16 mouse cellular contexts compared by ENCODE assay signal in genomic region chr3:89416158-89416557, GRCm38 (mm10). TPM values are rescaled to one million over a fixed set of nuclear protein-coding genes. Genes with fewer than 3 reads are reported as not detected.
DNase-seq lines count a peak whose midpoint lies in the region; ATAC-seq and TF ChIP-seq lines count a peak whose summit lies in the region.
"Had no signal": no experiment of that assay in that cellular context is flagged by ENCODE, and none has a peak within 500 bp of the region (broad histone marks: within the 10 kb centered on the region; RNA-seq: fewer than 3 reads in every experiment).

No protein-coding gene starts in this region.

- peaks cover 41% of the 10 kb centered on the region for H3K36me3 ChIP-seq in forebrain, embryonic 10.5 days (replicated peaks)
- peaks cover 4% of the 10 kb centered on the region; the same call in 1 of the 2 replicates for H3K36me3 ChIP-seq in forebrain, postnatal 0 days (ENCODE audit: insufficient read depth)
- peaks cover 37% of the 10 kb centered on the region for H3K36me3 ChIP-seq in kidney, embryonic 14.5 days (ENCODE audit: control insufficient read depth, insufficient read depth, low read length)
- H3K36me3 ChIP-seq in stomach, embryonic 15.5 days = peaks cover 23% of the 10 kb centered on the region
- peaks cover 3% of the 10 kb centered on the region; the same call in 1 of the 2 replicates for H3K36me3 ChIP-seq in stomach, postnatal 0 days (ENCODE audit: control insufficient read depth, insufficient read depth, low read length)

- H3K27me3 ChIP-seq in forebrain, embryonic 10.5 days (ENCODE audit: poor library complexity, severe bottlenecking) = no peaks in the 10 kb centered on the region
- H3K27me3 ChIP-seq in forebrain, postnatal 0 days (ENCODE audit: insufficient read depth, low read length) = no peaks in the 10 kb centered on the region
- H3K27me3 ChIP-seq in kidney, embryonic 14.5 days (ENCODE audit: control insufficient read depth, insufficient read depth, low read length) = no peaks in the 10 kb centered on the region
- no peaks in the 10 kb centered on the region for H3K27me3 ChIP-seq in stomach, embryonic 15.5 days (replicated peaks)
- H3K27me3 ChIP-seq in stomach, postnatal 0 days (ENCODE audit: control insufficient read depth, insufficient read depth, low read length) = no peaks in the 10 kb centered on the region
- H3K27me3 ChIP-seq: midbrain, embryonic 12.5 days; neural tube, embryonic 13.5 days had no signal

- peak overlapping the region; percentile 71 for H3K4me3 ChIP-seq in forebrain, embryonic 10.5 days
- H3K4me3 ChIP-seq in forebrain, postnatal 0 days (ENCODE audit: low read depth, low read length) = no peak overlapping the region
- H3K4me3 ChIP-seq in kidney, embryonic 14.5 days (ENCODE audit: low read length) = no peak overlapping the region
- H3K4me3 ChIP-seq in stomach, embryonic 15.5 days (replicated peaks) = no peak overlapping the region
- no peak overlapping the region for H3K4me3 ChIP-seq in stomach, postnatal 0 days (ENCODE audit: low read depth, low read length)
- H3K4me3 ChIP-seq: midbrain, embryonic 12.5 days had no signal

- WGBS in forebrain, embryonic 10.5 days = 95% methylated on average over 8 of the region's 8 CpGs
- 95% methylated on average over 8 of the region's 8 CpGs for WGBS in forebrain, postnatal 0 days
- 93% methylated on average over 8 of the region's 8 CpGs for WGBS in kidney, embryonic 14.5 days
- 91% methylated on average over 8 of the region's 8 CpGs for WGBS in stomach, embryonic 15.5 days
- WGBS in stomach, postnatal 0 days = 96% methylated on average over 8 of the region's 8 CpGs

- H3K9ac ChIP-seq in forebrain, postnatal 0 days = no peak overlapping the region
- H3K9ac ChIP-seq in kidney, embryonic 14.5 days (ENCODE audit: low read depth, low read length) = no peak overlapping the region
- no peak overlapping the region for H3K9ac ChIP-seq in stomach, embryonic 15.5 days
- no peak overlapping the region for H3K9ac ChIP-seq in stomach, postnatal 0 days (ENCODE audit: low read length)
- H3K9ac ChIP-seq: midbrain, embryonic 12.5 days had no signal

- H3K27ac ChIP-seq in forebrain, embryonic 10.5 days = no peak overlapping the region
- no peak overlapping the region for H3K27ac ChIP-seq in forebrain, postnatal 0 days (ENCODE audit: low read depth, low read length)
- H3K27ac ChIP-seq in kidney, embryonic 14.5 days (ENCODE audit: low read depth, low read length) = no peak overlapping the region
- H3K27ac ChIP-seq in stomach, embryonic 15.5 days = no peak overlapping the region
- no peak overlapping the region for H3K27ac ChIP-seq in stomach, postnatal 0 days (replicated peaks)
- H3K27ac ChIP-seq: kidney, postnatal 0 days; midbrain, embryonic 12.5 days; neural tube, embryonic 13.5 days had no signal

- TF ChIP-seq EP300 in stomach, postnatal 0 days (optimal IDR thresholded peaks at IDR 0.05) = no peak

- H3K9me3 ChIP-seq in forebrain, embryonic 10.5 days = no peaks in the 10 kb centered on the region
- H3K9me3 ChIP-seq in forebrain, postnatal 0 days (ENCODE audit: low read length) = no peaks in the 10 kb centered on the region
- H3K9me3 ChIP-seq in kidney, embryonic 14.5 days (ENCODE audit: control insufficient read depth, low read length) = no peaks in the 10 kb centered on the region
- no peaks in the 10 kb centered on the region for H3K9me3 ChIP-seq in stomach, embryonic 15.5 days
- no peaks in the 10 kb centered on the region for H3K9me3 ChIP-seq in stomach, postnatal 0 days (ENCODE audit: control insufficient read depth, low read length)
- H3K9me3 ChIP-seq: midbrain, embryonic 12.5 days; neural tube, embryonic 13.5 days had no signal

- peaks cover 43% of the 10 kb centered on the region for H3K4me1 ChIP-seq in forebrain, embryonic 10.5 days
- peaks cover 18% of the 10 kb centered on the region for H3K4me1 ChIP-seq in forebrain, postnatal 0 days (ENCODE audit: insufficient read depth)
- peaks cover 23% of the 10 kb centered on the region for H3K4me1 ChIP-seq in kidney, embryonic 14.5 days (ENCODE audit: control insufficient read depth, insufficient read depth, low read length)
- H3K4me1 ChIP-seq in stomach, embryonic 15.5 days = peaks cover 19% of the 10 kb centered on the region
- H3K4me1 ChIP-seq in stomach, postnatal 0 days (replicated peaks; ENCODE audit: control insufficient read depth, insufficient read depth) = peaks cover 7% of the 10 kb centered on the region

- no peak for DNase-seq in forebrain, embryonic 10.5 days (ENCODE audit: extremely low spot score, low spot score)
- no peak for DNase-seq in forebrain, postnatal 0 days
- DNase-seq in kidney, adult 8-10 months = no peak
- no peak for DNase-seq in stomach, postnatal 0 days (ENCODE audit: low spot score)
- DNase-seq in thymus, postnatal 4 days = no peak
- no peak for DNase-seq in adrenal gland, postnatal 14 days
- DNase-seq: adrenal gland, postnatal 10 days; cerebellum, postnatal 10 days; gastrocnemius, postnatal 36 days had no signal

- no peak for TF ChIP-seq CTCF in forebrain, postnatal 0 days (IDR thresholded peaks at IDR 0.05; ENCODE audit: low read depth)
- TF ChIP-seq CTCF in stomach, postnatal 0 days (IDR thresholded peaks at IDR 0.05; ENCODE audit: low read depth) = no peak

- ATAC-seq in forebrain, postnatal 0 days = no peak
- ATAC-seq in kidney, embryonic 14.5 days (ENCODE audit: low FRiP score, low TSS enrichment) = no peak
- ATAC-seq in stomach, embryonic 15.5 days (ENCODE audit: insufficient read depth, low FRiP score, low read depth) = no peak
- ATAC-seq in stomach, postnatal 0 days (ENCODE audit: low FRiP score, low TSS enrichment) = no peak
- ATAC-seq: inflammation-experienced regulatory T-cells, adult 6 months; lung, postnatal 0 days had no signal

- H3K4me2 ChIP-seq in forebrain, postnatal 0 days (ENCODE audit: low read depth) = no peak overlapping the region
- peak overlapping the region; percentile 78 for H3K4me2 ChIP-seq in kidney, embryonic 14.5 days (replicated peaks; ENCODE audit: low read depth, low read length)
- peak overlapping the region; percentile 65; the same call in 1 of the 2 replicates for H3K4me2 ChIP-seq in stomach, embryonic 15.5 days
- H3K4me2 ChIP-seq in stomach, postnatal 0 days (replicated peaks; ENCODE audit: low read depth) = no peak overlapping the region

RNA-seq across cellular contexts. Expression of gene Cks1b, which starts 2.0 kb away (rescaled TPM):
- 681 and 720 TPM in 2 replicates for polyA plus RNA-seq in forebrain, embryonic 10.5 days (2016; fragmentation: Nextera tagmentation; extraction: Ambion mirVana)
- total RNA-seq in forebrain, postnatal 0 days (2014; rRNA removed) = 24.5 and 27.3 TPM in 2 replicates
- 93.9 and 109 TPM in 2 replicates for polyA plus RNA-seq in forebrain, postnatal 0 days (2015; fragmentation: Nextera tagmentation; extraction: Ambion mirVana)
- 632 and 773 TPM in 2 replicates for polyA plus RNA-seq in kidney, embryonic 14.5 days (2014; fragmentation: Nextera tagmentation; extraction: Ambion mirVana)
- 409 and 450 TPM in 2 replicates for polyA plus RNA-seq in stomach, embryonic 15.5 days (2015; fragmentation: Nextera tagmentation; extraction: Ambion mirVana)
- polyA plus RNA-seq in stomach, postnatal 0 days (2015; fragmentation: Nextera tagmentation; extraction: Ambion mirVana) = 158 and 179 TPM in 2 replicates
- 34.9 and 38.0 TPM in 2 replicates for total RNA-seq in adrenal gland, postnatal 14 days (2021)

RNA-seq across cellular contexts. Expression of gene Shc1, which starts 2.1 kb away (rescaled TPM):
- 49.4 and 53.2 TPM in 2 replicates for polyA plus RNA-seq in forebrain, embryonic 10.5 days (2016; fragmentation: Nextera tagmentation; extraction: Ambion mirVana)
- 15.8 and 19.8 TPM in 2 replicates for total RNA-seq in forebrain, postnatal 0 days (2014; rRNA removed)
- 11.3 and 11.8 TPM in 2 replicates for polyA plus RNA-seq in forebrain, postnatal 0 days (2015; fragmentation: Nextera tagmentation; extraction: Ambion mirVana)
- polyA plus RNA-seq in kidney, embryonic 14.5 days (2014; fragmentation: Nextera tagmentation; extraction: Ambion mirVana) = 42.8 and 64.0 TPM in 2 replicates
- 84.6 and 103 TPM in 2 replicates for polyA plus RNA-seq in stomach, embryonic 15.5 days (2015; fragmentation: Nextera tagmentation; extraction: Ambion mirVana)
- 42.6 and 49.0 TPM in 2 replicates for polyA plus RNA-seq in stomach, postnatal 0 days (2015; fragmentation: Nextera tagmentation; extraction: Ambion mirVana)
- 80.5 and 94.6 TPM in 2 replicates for total RNA-seq in adrenal gland, postnatal 14 days (2021)

RNA-seq across cellular contexts. Expression of gene Flad1, which starts 4.5 kb away (rescaled TPM):
- polyA plus RNA-seq in forebrain, embryonic 10.5 days (2016; fragmentation: Nextera tagmentation; extraction: Ambion mirVana) = 27.0 and 29.8 TPM in 2 replicates
- 25.6 and 34.9 TPM in 2 replicates for total RNA-seq in forebrain, postnatal 0 days (2014; rRNA removed)
- polyA plus RNA-seq in forebrain, postnatal 0 days (2015; fragmentation: Nextera tagmentation; extraction: Ambion mirVana) = 30.9 and 31.5 TPM in 2 replicates
- 19.6 and 24.9 TPM in 2 replicates for polyA plus RNA-seq in kidney, embryonic 14.5 days (2014; fragmentation: Nextera tagmentation; extraction: Ambion mirVana)
- 23.6 and 29.4 TPM in 2 replicates for polyA plus RNA-seq in stomach, embryonic 15.5 days (2015; fragmentation: Nextera tagmentation; extraction: Ambion mirVana)
- polyA plus RNA-seq in stomach, postnatal 0 days (2015; fragmentation: Nextera tagmentation; extraction: Ambion mirVana) = 20.9 and 22.6 TPM in 2 replicates
- total RNA-seq in adrenal gland, postnatal 14 days (2021) = 42.2 and 43.8 TPM in 2 replicates

RNA-seq across cellular contexts. Expression of gene Lenep, which starts 13.6 kb away (rescaled TPM):
- polyA plus RNA-seq in forebrain, embryonic 10.5 days (2016; fragmentation: Nextera tagmentation; extraction: Ambion mirVana) = 0.15 and 0.23 TPM in 2 replicates
- total RNA-seq in forebrain, postnatal 0 days (2014; rRNA removed) = 4.2 TPM in 1 of 2 replicates, not detected in the other
- polyA plus RNA-seq in forebrain, postnatal 0 days (2015; fragmentation: Nextera tagmentation; extraction: Ambion mirVana) = 0.40 TPM in 1 of 2 replicates, not detected in the other
- not detected in 2 replicates for polyA plus RNA-seq in kidney, embryonic 14.5 days (2014; fragmentation: Nextera tagmentation; extraction: Ambion mirVana)
- not detected in 2 replicates for polyA plus RNA-seq in stomach, embryonic 15.5 days (2015; fragmentation: Nextera tagmentation; extraction: Ambion mirVana)
- polyA plus RNA-seq in stomach, postnatal 0 days (2015; fragmentation: Nextera tagmentation; extraction: Ambion mirVana) = not detected in 2 replicates
- total RNA-seq in adrenal gland, postnatal 14 days (2021) = 0.26 TPM in 1 of 2 replicates, not detected in the other
- polyA plus RNA-seq: lung, postnatal 0 days had no signal

RNA-seq across cellular contexts. Expression of gene Pygo2, which starts 13.9 kb away (rescaled TPM):
- polyA plus RNA-seq in forebrain, embryonic 10.5 days (2016; fragmentation: Nextera tagmentation; extraction: Ambion mirVana) = 34.9 and 40.9 TPM in 2 replicates
- 62.5 and 72.1 TPM in 2 replicates for total RNA-seq in forebrain, postnatal 0 days (2014; rRNA removed)
- 42.5 and 43.5 TPM in 2 replicates for polyA plus RNA-seq in forebrain, postnatal 0 days (2015; fragmentation: Nextera tagmentation; extraction: Ambion mirVana)
- 45.7 and 53.0 TPM in 2 replicates for polyA plus RNA-seq in kidney, embryonic 14.5 days (2014; fragmentation: Nextera tagmentation; extraction: Ambion mirVana)
- polyA plus RNA-seq in stomach, embryonic 15.5 days (2015; fragmentation: Nextera tagmentation; extraction: Ambion mirVana) = 35.1 and 37.1 TPM in 2 replicates
- polyA plus RNA-seq in stomach, postnatal 0 days (2015; fragmentation: Nextera tagmentation; extraction: Ambion mirVana) = 18.0 and 21.3 TPM in 2 replicates
- total RNA-seq in adrenal gland, postnatal 14 days (2021) = 36.4 and 48.3 TPM in 2 replicates

Comparison
In these comparisons a context has a peak if more than half of its experiments do, and no peak if none do; other contexts are left out.
1. H3K4me2 ChIP-seq: peak in kidney, embryonic 14.5 days (single experiment) and stomach, embryonic 15.5 days (single experiment); none in forebrain, postnatal 0 days (single experiment) and stomach, postnatal 0 days (single experiment).